Mouse (Mus musculus): Measurements from ENCODE around the gene Serinc4.

The Serinc4 gene

GRCm38 (mm10) chr2:121448136-121448535 is 8.4 kb downstream of the Serinc4 start:
- TF ChIP-seq GATA4 (IDR thresholded peaks at IDR 0.05; ENCODE audit: insufficient replicate concordance, low read length), result no peak

GRCm38 (mm10) chr2:121447006-121447405 is 9.6 kb downstream of the Serinc4 start:
- no peak for TF ChIP-seq GATA4 (IDR thresholded peaks at IDR 0.05; ENCODE audit: insufficient replicate concordance, low read length)

- TF ChIP-seq GATA4 (IDR thresholded peaks at IDR 0.05; ENCODE audit: insufficient replicate concordance, low read length), result no peak
These were observed 10.1 kb downstream of the Serinc4 start for GRCm38 (mm10) chr2:121446506-121446905.

GRCm38 (mm10) chr2:121445117-121445516 is 11.5 kb downstream of the Serinc4 start:
- TF ChIP-seq GATA4 (IDR thresholded peaks at IDR 0.05; ENCODE audit: insufficient replicate concordance, low read length), result no peak

GRCm38 (mm10) chr2:121444178-121444577 is 12.4 kb downstream of the Serinc4 start, which contains the start of gene Ell3:
TSS of gene Ell3 (minus strand) at chr2:121444278.
- no peak for TF ChIP-seq GATA4 (IDR thresholded peaks at IDR 0.05; ENCODE audit: insufficient replicate concordance, low read length)

- no peak for TF ChIP-seq GATA4 (IDR thresholded peaks at IDR 0.05; ENCODE audit: insufficient replicate concordance, low read length)
These were observed 13.6 kb downstream of the Serinc4 start for GRCm38 (mm10) chr2:121443068-121443349.

GRCm38 (mm10) chr2:121442259-121443067 is 14.1 kb downstream of the Serinc4 start:
- TF ChIP-seq GATA4 (IDR thresholded peaks at IDR 0.05; ENCODE audit: insufficient replicate concordance, low read length), result no peak

GRCm38 (mm10) chr2:121441800-121442199 is 14.8 kb downstream of the Serinc4 start:
- TF ChIP-seq GATA4 (IDR thresholded peaks at IDR 0.05; ENCODE audit: insufficient replicate concordance, low read length), result no peak

- TF ChIP-seq GATA4 (IDR thresholded peaks at IDR 0.05; ENCODE audit: insufficient replicate concordance, low read length), result no peak
These were observed 15.6 kb downstream of the Serinc4 start for GRCm38 (mm10) chr2:121440834-121441605.

GRCm38 (mm10) chr2:121439746-121440145 is 16.8 kb downstream of the Serinc4 start:
- TF ChIP-seq GATA4 (IDR thresholded peaks at IDR 0.05; ENCODE audit: insufficient replicate concordance, low read length), result no peak

- no peak for TF ChIP-seq GATA4 (IDR thresholded peaks at IDR 0.05; ENCODE audit: insufficient replicate concordance, low read length)
These were observed 21.7 kb downstream of the Serinc4 start for GRCm38 (mm10) chr2:121434854-121435253.

GRCm38 (mm10) chr2:121425890-121426289 is 30.7 kb downstream of the Serinc4 start:
- no peak for TF ChIP-seq GATA4 (IDR thresholded peaks at IDR 0.05; ENCODE audit: insufficient replicate concordance, low read length)

GRCm38 (mm10) chr2:121423166-121423565 is 33.4 kb downstream of the Serinc4 start:
- TF ChIP-seq GATA4 (IDR thresholded peaks at IDR 0.05; ENCODE audit: insufficient replicate concordance, low read length), result no peak

GRCm38 (mm10) chr2:121418476-121418875 is 38.1 kb downstream of the Serinc4 start:
- no peak for TF ChIP-seq GATA4 (IDR thresholded peaks at IDR 0.05; ENCODE audit: insufficient replicate concordance, low read length)

- TF ChIP-seq GATA4 (IDR thresholded peaks at IDR 0.05; ENCODE audit: insufficient replicate concordance, low read length), result no peak
These were observed 40.2 kb downstream of the Serinc4 start for GRCm38 (mm10) chr2:121416356-121416755.

- TF ChIP-seq GATA4 (IDR thresholded peaks at IDR 0.05; ENCODE audit: insufficient replicate concordance, low read length), result no peak
These were observed 41.0 kb downstream of the Serinc4 start for GRCm38 (mm10) chr2:121415591-121415990.
